In the genomic region with DNA sequence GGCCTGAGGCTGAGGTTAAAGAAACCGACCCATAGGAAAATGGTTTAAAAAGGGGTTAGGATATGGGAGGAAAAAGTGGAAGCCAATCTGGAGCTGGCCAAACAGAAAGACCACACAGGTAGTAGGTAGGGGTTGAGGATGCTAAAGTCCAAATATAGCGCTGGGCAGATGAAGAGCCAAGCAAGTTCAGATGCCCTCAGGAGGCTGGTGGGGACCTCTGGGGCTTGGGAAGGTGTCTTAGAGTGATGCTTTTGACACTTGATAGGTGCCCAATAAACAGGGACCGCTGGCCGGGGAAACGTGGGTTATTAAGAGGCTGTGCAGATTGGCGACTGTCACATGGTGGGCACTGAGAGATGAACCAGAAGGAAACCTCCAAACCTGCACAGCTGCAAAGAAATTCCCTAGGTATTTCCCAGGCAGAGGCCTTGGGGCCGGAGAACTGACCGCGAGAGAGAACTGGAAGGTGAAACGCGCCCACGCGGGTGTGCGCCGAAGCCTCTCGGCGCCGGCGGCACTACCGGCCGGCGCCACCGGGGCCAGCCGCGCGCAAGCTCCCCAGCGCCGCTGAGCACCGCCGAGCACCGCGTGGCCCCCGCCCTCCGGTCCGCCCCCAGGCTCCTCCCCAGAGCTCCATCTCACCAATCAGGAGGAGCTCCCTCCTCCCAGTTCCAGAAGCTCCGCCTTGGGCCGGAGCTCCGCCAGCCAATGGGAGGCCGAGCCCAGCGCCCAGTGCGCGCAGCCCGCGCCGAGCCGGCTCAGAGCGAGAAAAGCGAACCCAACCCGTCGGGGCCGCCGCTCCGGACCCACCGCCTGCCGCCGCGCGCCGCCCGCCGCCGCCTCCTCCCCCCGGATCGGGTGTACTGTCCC, we compare ENCODE assay signal across 8 mouse cellular contexts. TPM values are rescaled to one million over a fixed set of nuclear protein-coding genes. Genes with fewer than 3 reads are reported as not detected.
DNase-seq lines count a peak whose midpoint lies in the region; ATAC-seq and TF ChIP-seq lines count a peak whose summit lies in the region.

A gene (plus strand): TSS at position 761 of the 870 bp plus-strand sequence.

- no peak within 1 kb of the TSS for H3K27ac ChIP-seq in embryonic fibroblast, embryonic 13.5 days (ENCODE audit: insufficient read depth, low read length)
- H3K27ac ChIP-seq in heart, embryonic 10.5 days = peak within 1 kb of the TSS; percentile 89
- no peak within 1 kb of the TSS for H3K27ac ChIP-seq in kidney, embryonic 14.5 days (ENCODE audit: low read depth, low read length)
- H3K27ac ChIP-seq in limb, embryonic 14.5 days (replicated peaks; ENCODE audit: low read depth, low read length) = no peak within 1 kb of the TSS
- no peak within 1 kb of the TSS for H3K27ac ChIP-seq in midbrain, embryonic 16.5 days (ENCODE audit: low read length)
- no peak within 1 kb of the TSS for H3K27ac ChIP-seq in spleen, adult 2 months (ENCODE audit: insufficient read depth, low read length)

- peak within 1 kb of the TSS; percentile 85 for H3K4me2 ChIP-seq in kidney, embryonic 14.5 days (replicated peaks; ENCODE audit: low read depth, low read length)
- H3K4me2 ChIP-seq in limb, embryonic 14.5 days (replicated peaks; ENCODE audit: low read depth, low read length, severe bottlenecking) = peak within 1 kb of the TSS; percentile 82
- H3K4me2 ChIP-seq in midbrain, embryonic 16.5 days (ENCODE audit: low read length) = peak within 1 kb of the TSS; percentile 82

- H3K36me3 ChIP-seq in C2C12 (ENCODE audit: control insufficient read depth, insufficient read depth) = no peaks in the 10 kb centered on the region
- H3K36me3 ChIP-seq in heart, embryonic 10.5 days = peaks cover 10% of the 10 kb centered on the region
- no peaks in the 10 kb centered on the region for H3K36me3 ChIP-seq in kidney, embryonic 14.5 days (ENCODE audit: control insufficient read depth, insufficient read depth, low read length)
- H3K36me3 ChIP-seq in limb, embryonic 14.5 days (ENCODE audit: control insufficient read depth, insufficient read depth, low read length) = no peaks in the 10 kb centered on the region
- no peaks in the 10 kb centered on the region for H3K36me3 ChIP-seq in midbrain, embryonic 16.5 days (ENCODE audit: control insufficient read depth, insufficient read depth, low read length)
- H3K36me3 ChIP-seq in spleen, adult 2 months (ENCODE audit: control insufficient read depth, insufficient read depth, low read length) = no peaks in the 10 kb centered on the region

- H3K4me3 ChIP-seq in C2C12 (ENCODE audit: insufficient read depth, poor library complexity, severe bottlenecking) = peak within 1 kb of the TSS; percentile 14
- H3K4me3 ChIP-seq in embryonic fibroblast, embryonic 13.5 days (ENCODE audit: insufficient read depth, low read length) = peak within 1 kb of the TSS; percentile 56
- peak within 1 kb of the TSS; percentile 88 for H3K4me3 ChIP-seq in heart, embryonic 10.5 days
- peak within 1 kb of the TSS; percentile 69 for H3K4me3 ChIP-seq in kidney, embryonic 14.5 days (ENCODE audit: low read length)
- H3K4me3 ChIP-seq in limb, embryonic 14.5 days (replicated peaks; ENCODE audit: low read length) = peak within 1 kb of the TSS; percentile 59
- peak within 1 kb of the TSS; percentile 75 for H3K4me3 ChIP-seq in midbrain, embryonic 16.5 days (ENCODE audit: low read depth, low read length)
- H3K4me3 ChIP-seq in spleen, adult 2 months (ENCODE audit: extremely low read depth, insufficient read depth, insufficient read length) = peak within 1 kb of the TSS; percentile 71

- H3K9ac ChIP-seq in kidney, embryonic 14.5 days (ENCODE audit: low read depth, low read length) = peak within 1 kb of the TSS; percentile 58
- H3K9ac ChIP-seq in limb, embryonic 14.5 days (ENCODE audit: low read depth, low read length, severe bottlenecking) = peak within 1 kb of the TSS; percentile 50
- peak within 1 kb of the TSS; percentile 68 for H3K9ac ChIP-seq in midbrain, embryonic 16.5 days (ENCODE audit: low read depth, low read length)

- H3ac ChIP-seq in C2C12 (ENCODE audit: control insufficient read depth, insufficient read length, low read depth) = peak within 1 kb of the TSS; percentile 36

- H3K27me3 ChIP-seq in C2C12 (ENCODE audit: control insufficient read depth, insufficient read depth, insufficient read length) = no peaks in the 10 kb centered on the region
- H3K27me3 ChIP-seq in heart, embryonic 10.5 days (ENCODE audit: insufficient read depth, poor library complexity, severe bottlenecking) = peaks cover 23% of the 10 kb centered on the region
- peaks cover 19% of the 10 kb centered on the region for H3K27me3 ChIP-seq in kidney, embryonic 14.5 days (ENCODE audit: control insufficient read depth, insufficient read depth, low read length)
- peaks cover 21% of the 10 kb centered on the region for H3K27me3 ChIP-seq in limb, embryonic 14.5 days (ENCODE audit: control insufficient read depth, insufficient read depth, low read length)
- peaks cover 16% of the 10 kb centered on the region for H3K27me3 ChIP-seq in midbrain, embryonic 16.5 days (ENCODE audit: control insufficient read depth, insufficient read depth, low read depth, low read length)
- no peaks in the 10 kb centered on the region for H3K27me3 ChIP-seq in spleen, adult 2 months (ENCODE audit: control insufficient read depth, insufficient read depth, low read length)

- H3K79me2 ChIP-seq in C2C12 (ENCODE audit: control insufficient read depth, insufficient read depth) = no peaks in the 10 kb centered on the region

- ATAC-seq in kidney, embryonic 14.5 days (ENCODE audit: low FRiP score, low TSS enrichment) = peak; percentile 99
- ATAC-seq in limb, embryonic 14.5 days (ENCODE audit: low FRiP score, low read depth) = peak; percentile 99
- peak; percentile 99 for ATAC-seq in midbrain, embryonic 16.5 days

- no peak for TF ChIP-seq POLR2A in embryonic fibroblast, embryonic 13.5 days (IDR thresholded peaks at IDR 0.05; ENCODE audit: low read depth, low read length)
- no peak for TF ChIP-seq POLR2A in limb, embryonic 14.5 days (IDR thresholded peaks at IDR 0.05; ENCODE audit: borderline replicate concordance, extremely low read depth, insufficient read depth, insufficient read length)
- no peak for TF ChIP-seq POLR2A in spleen, adult 2 months (IDR thresholded peaks at IDR 0.05; ENCODE audit: low read depth, low read length)

- no peaks in the 10 kb centered on the region for H3K9me3 ChIP-seq in heart, embryonic 10.5 days
- H3K9me3 ChIP-seq in kidney, embryonic 14.5 days (ENCODE audit: control insufficient read depth, low read length) = no peaks in the 10 kb centered on the region
- H3K9me3 ChIP-seq in limb, embryonic 14.5 days (ENCODE audit: control insufficient read depth, low read length) = no peaks in the 10 kb centered on the region
- H3K9me3 ChIP-seq in midbrain, embryonic 16.5 days (replicated peaks; ENCODE audit: control insufficient read depth, low read length, poor library complexity, severe bottlenecking) = no peaks in the 10 kb centered on the region

- 2% methylated on average over 64 of the region's 64 CpGs for WGBS in heart, embryonic 10.5 days
- WGBS in kidney, embryonic 14.5 days = 2% methylated on average over 46 of the region's 64 CpGs
- WGBS in limb, embryonic 14.5 days = 3% methylated on average over 27 of the region's 64 CpGs
- 2% methylated on average over 52 of the region's 64 CpGs for WGBS in midbrain, embryonic 16.5 days
- WGBS in spleen, adult 2 months = 4% methylated on average over 57 of the region's 64 CpGs

- no peak for TF ChIP-seq CTCF in C2C12 (IDR thresholded peaks at IDR 0.05; ENCODE audit: control insufficient read depth, insufficient read depth, insufficient read length)
- no peak for TF ChIP-seq CTCF in embryonic fibroblast, embryonic 13.5 days (IDR thresholded peaks at IDR 0.05; ENCODE audit: borderline replicate concordance, insufficient read depth, low read length)
- peak; percentile 19; the same call in 1 of the 2 replicates for TF ChIP-seq CTCF in spleen, adult 2 months (IDR thresholded peaks at IDR 0.05; ENCODE audit: extremely low read depth, insufficient read depth, insufficient read length, insufficient replicate concordance)

- H3K79me3 ChIP-seq in C2C12 (ENCODE audit: low read depth) = no peaks in the 10 kb centered on the region

- DNase-seq in brain, adult 2 months (ENCODE audit: low read depth, low spot score) = peak; percentile 98
- DNase-seq in heart, embryonic 10.5 days (ENCODE audit: low spot score) = peak; percentile 97
- peak; percentile 91 for DNase-seq in limb, embryonic 14.5 days (ENCODE audit: low spot score)
- DNase-seq in spleen, adult 2 months (ENCODE audit: low read depth in 1 of 2, low spot score in 2 of 2) = peak; percentile 81 to 91

- H3K4me1 ChIP-seq in embryonic fibroblast, embryonic 13.5 days (ENCODE audit: control insufficient read depth, insufficient read depth, low read length) = no peaks in the 10 kb centered on the region
- peaks cover 20% of the 10 kb centered on the region for H3K4me1 ChIP-seq in heart, embryonic 10.5 days
- peaks cover 10% of the 10 kb centered on the region; the same call in 1 of the 2 replicates for H3K4me1 ChIP-seq in kidney, embryonic 14.5 days (ENCODE audit: control insufficient read depth, insufficient read depth, low read length)
- peaks cover 14% of the 10 kb centered on the region for H3K4me1 ChIP-seq in limb, embryonic 14.5 days (ENCODE audit: control insufficient read depth, insufficient read depth, low read length)
- peaks cover 8% of the 10 kb centered on the region for H3K4me1 ChIP-seq in midbrain, embryonic 16.5 days (ENCODE audit: control insufficient read depth, insufficient read depth, low read length)
- H3K4me1 ChIP-seq in spleen, adult 2 months (ENCODE audit: control insufficient read depth, insufficient read depth, insufficient read length) = peaks cover 4% of the 10 kb centered on the region; the same call in 1 of the 2 replicates

TF ChIP-seq in C2C12, 6 proteins besides CTCF, POLR2A, EP300 and RAD21:
- TF ChIP-seq USF1 (IDR thresholded peaks at IDR 0.05; ENCODE audit: low read depth) = no peak
- TF ChIP-seq MAX (IDR thresholded peaks at IDR 0.05) = peak; percentile 56

RNA-seq across cellular contexts. Expression of the gene that starts here (rescaled TPM):
- 0.20 TPM for polyA plus RNA-seq in C2C12 (2012; fragmentation: generic; extraction: Trizol)
- 0.23 and 0.61 TPM in 2 replicates for polyA plus RNA-seq in embryonic fibroblast, embryonic 13.5 days (2011; ENCODE audit: insufficient read length, low read depth, missing spikeins)
- 4.1 and 5.1 TPM in 2 replicates for polyA plus RNA-seq in heart, embryonic 10.5 days (2016; fragmentation: Nextera tagmentation; extraction: Ambion mirVana)
- polyA plus RNA-seq in kidney, embryonic 14.5 days (2014; fragmentation: Nextera tagmentation; extraction: Ambion mirVana) = 1.4 and 3.5 TPM in 2 replicates
- polyA plus RNA-seq in limb, embryonic 14.5 days (2012; rRNA removed) = 7.6 and 10.6 TPM in 2 replicates
- 18.5 and 22.7 TPM in 2 replicates for polyA plus RNA-seq in limb, embryonic 14.5 days (2014; fragmentation: Nextera tagmentation; extraction: Ambion mirVana)
- polyA plus RNA-seq in midbrain, embryonic 16.5 days (2015; fragmentation: Nextera tagmentation; extraction: Ambion mirVana) = 1.2 and 1.7 TPM in 2 replicates
- 0.28 and 0.35 TPM in 2 replicates for polyA plus RNA-seq in spleen, adult 2 months (2012; rRNA removed)

Comparison
In these comparisons a context has a peak if more than half of its experiments do, and no peak if none do; other contexts are left out.
1. Peak in DNase-seq and H3K4me3 ChIP-seq in spleen, adult 2 months; RNA of the gene not detected or under 1 TPM.
2. H3K4me3 ChIP-seq: peak in every context shown above with its lines; median percentile 88 in heart, embryonic 10.5 days; 75 in midbrain, embryonic 16.5 days; 71 in spleen, adult 2 months; 69 in kidney, embryonic 14.5 days; 59 in limb, embryonic 14.5 days; 56 in embryonic fibroblast, embryonic 13.5 days; 14 in C2C12.